Mouse (Mus musculus) erythroblast, adult 5-6 weeks (primary cell): ENCODE data around the gene Pdlim7. TPM values are rescaled to one million over a fixed set of nuclear protein-coding genes. Genes with fewer than 3 reads are reported as not detected.

Source experiments
- ATAC-seq: replicated peaks from 2 replicates; pipeline ENCODE4 v1.8.0; 2016; ENCODE audit warnings: moderate number of reproducible peaks, mild to moderate bottlenecking, moderate TSS enrichment, inconsistent platforms; ENCODE audit not compliant: poor library complexity, low FRiP score, severe bottlenecking
- total RNA-seq, 2 experiments: library from RNA; stranded (forward) in 1 of 2; stranded (reverse) in 1 of 2; fragments of 150-400 nt in 1 of 2; fragments of 200-764, 138-1000 nt in 1 of 2; gene quantifications; 2 replicates each; pipeline versions ENCODE4 v1.2.3 to v1.2.4; 2015 to 2017; ENCODE audit warnings: low replicate concordance in 2 of 2

Pdlim7 gene
- total RNA-seq, 2 experiments from 2014 or later, result 1.7 to 2.9 TPM

DNA sequence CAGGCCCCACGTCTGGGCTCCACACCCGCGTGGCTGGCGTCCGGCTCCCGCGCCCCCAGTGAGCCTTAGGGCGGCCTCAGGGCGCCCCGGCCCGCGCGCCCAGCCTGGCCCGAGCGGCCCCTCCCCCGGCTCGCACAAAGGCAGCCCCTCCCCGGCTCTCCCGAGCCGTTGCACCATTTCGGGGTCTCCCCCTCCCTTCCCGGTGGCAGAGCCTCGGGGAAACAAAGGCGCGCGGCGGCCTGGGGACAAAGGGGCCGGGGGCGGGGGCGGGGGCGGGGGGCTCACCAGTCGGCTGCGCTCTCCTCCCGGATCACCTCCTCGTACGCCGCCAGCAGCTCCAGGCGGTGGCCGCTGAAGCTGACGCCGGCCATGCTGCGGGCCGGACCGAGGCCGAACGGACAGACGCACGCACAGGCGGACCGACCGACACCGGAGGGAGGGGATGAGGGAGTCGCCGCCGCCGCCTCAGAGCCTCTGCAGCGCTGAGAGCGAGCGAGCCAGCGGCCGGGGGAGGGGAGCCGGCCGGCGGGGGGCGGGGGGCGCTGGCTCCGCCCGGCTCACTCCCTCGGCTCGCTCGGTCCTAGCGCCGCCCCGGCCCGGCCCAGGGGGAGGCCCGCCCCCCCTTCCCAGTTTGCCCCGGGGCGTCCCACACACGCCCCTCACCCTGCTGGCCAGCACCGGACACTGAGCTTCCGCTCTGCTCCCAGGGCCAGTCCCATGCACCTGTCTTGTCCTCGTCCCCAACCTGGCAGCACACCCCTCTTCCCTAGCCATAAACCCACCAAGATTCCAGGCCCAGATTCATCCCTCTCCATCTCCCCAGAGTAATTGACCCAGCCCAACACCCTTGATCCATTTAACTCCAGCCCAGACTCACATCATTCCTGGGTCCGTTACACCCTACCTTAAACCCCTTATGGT, 25.6 kb downstream of the Pdlim7 start, which contains the start of gene Dbn1:
TSS of gene Dbn1 (minus strand) at position 534 of the 921 bp plus-strand sequence.
- no peak for ATAC-seq

DNA sequence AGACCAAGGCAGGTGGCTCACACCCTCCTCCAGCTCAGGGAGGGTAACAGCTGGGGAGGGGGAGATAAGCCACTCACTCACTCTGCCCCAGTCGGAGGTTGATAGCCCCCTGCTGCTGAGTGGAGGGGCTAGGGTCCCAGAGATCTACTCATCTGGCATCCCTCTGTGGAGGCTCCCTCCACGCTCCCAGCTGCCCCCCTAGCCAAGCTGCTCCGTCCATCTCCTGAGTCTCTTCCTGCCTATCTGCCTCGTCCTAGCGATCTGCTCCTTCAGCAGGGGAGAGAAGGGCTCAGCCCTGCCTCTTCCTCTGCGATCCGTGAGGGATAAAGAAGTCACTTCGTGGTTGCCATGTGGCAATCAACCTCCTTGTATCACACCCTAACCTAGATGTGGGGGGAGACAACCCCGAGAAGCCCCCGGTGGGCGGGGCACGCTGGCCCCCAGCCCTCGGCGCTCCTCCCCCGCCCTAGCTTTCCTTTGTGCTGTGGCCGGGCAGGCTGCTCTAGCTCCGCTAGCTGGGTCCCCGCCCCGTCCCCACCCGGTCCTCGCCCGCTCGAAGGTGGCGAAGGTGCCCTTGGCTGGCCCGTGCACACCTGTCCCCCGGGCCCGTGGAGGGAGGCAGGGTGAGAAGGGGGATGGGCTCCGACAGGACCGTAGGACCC, 26.4 kb downstream of the Pdlim7 start:
- ATAC-seq, result no peak

DNA sequence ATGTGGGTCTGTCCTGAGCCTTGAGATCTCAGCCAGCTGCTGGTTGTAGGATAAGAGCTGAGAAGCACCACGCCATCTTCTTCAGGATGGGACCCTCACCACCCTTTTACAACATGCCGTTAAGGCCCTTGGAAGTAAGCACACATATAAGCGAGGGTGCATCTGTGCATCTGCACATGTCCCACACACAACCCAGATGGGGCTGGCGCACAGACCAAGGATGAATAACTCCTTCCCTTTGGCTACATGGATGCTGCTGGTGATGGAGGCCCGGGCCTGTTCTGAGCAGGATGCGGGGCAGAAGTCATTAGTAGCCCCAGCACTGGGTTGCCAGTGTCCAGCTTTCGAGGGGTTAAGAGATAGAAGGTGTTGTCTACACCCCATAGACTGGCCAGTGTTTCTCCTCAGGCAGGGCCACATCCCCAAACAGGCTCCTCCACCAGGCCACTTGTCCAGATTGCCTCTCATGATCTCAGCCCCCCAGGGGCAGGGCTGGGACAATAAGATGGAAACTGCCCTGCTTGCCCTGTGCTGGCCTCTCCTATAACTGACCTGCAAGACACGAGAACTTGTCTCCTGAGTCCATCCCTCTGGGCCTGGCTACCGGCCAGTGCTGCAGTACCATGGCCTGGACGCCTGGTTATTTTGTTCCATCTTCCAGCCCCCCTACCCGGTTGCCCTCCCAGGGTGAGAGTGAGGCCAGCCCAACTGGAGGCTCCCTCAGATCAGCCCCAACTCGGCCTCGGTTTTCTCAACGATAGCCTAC, 27.3 kb downstream of the Pdlim7 start:
- no peak for ATAC-seq

DNA sequence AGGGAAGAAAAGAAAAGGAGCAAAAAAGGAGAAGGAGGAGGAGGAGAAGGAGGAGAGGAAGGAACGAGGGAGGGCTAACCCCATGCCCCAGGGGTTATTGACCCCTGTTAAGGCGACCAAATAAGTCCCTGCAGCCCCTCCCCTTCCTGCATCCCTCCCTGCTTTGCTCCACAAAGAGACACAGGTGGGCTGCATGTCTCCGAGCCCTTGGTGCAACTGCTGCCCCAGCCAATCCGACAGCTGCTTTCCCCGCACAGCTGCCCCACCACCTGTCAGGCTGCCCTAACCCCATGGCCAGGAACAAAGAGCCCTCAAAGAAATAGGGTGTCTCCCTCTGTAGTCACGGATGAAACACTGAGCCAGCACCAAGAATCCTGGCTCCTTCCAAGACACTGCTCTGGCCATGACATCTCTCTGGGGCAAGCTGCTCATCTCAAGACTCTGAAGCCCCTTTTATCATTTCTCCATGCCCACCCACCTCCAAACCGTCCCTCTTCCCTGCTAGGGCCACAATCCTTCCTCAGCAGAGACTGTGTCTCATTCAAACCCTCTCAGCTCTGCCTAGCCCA, 28.9 kb downstream of the Pdlim7 start:
- ATAC-seq, result no peak

DNA sequence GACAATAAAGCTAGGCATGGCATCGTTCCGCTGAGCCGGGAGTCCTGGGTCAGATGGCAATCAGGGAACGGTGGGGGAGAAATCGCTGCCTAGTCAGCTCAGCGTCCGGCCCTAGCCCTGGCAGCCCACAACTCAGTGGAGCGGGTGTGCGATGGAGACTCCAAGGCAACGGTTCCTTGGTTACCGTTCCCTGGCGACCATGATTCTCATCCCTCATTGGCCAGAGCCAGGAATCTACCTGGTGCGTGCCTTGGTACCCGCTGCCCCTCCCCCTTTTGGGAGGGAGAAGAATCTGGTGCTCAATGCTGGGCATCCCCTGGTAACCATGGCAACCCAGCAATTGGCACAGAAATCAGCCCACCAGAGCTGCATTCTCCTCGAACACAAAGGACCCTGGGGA, 29.9 kb downstream of the Pdlim7 start:
- ATAC-seq, result no peak

DNA sequence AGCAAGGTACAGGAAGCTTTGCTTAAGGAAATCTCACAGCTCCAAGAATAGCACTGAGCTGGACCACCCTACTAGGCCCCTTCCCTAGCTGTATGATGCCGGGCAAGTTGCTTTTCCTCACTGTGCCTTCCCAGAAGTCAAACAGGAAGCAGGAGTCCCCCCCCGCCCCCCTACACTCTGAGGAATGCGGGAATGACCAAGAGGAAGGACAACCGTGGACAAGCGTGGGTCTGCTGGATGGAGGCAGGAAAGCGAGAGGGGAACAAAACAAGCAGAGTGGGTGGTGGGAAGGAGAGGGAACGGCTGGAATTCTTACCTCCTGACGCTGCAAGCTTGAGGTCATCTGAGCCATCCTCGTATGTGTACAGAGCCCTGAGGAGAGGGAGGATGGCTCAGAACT, 30.4 kb downstream of the Pdlim7 start:
- ATAC-seq, result no peak

DNA sequence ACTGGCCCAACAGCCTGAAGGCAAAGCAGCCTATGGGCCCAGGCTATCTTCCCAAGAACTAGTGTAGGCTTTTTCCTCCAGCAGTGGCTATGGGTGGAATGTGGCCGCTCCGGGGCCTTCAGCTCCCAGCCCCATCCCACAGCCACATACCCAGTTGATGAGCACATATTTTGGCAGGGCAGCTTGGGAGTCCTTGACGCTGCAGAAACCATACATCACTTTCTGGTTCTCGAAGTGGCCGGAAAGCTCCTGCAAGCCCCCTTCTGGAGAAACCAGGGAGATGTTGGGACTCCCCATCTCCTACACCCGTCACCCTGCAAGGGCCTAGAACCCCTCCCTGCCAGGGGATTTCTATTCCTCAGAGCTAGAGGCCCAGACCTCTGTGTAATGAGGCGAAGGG, 30.9 kb downstream of the Pdlim7 start:
- ATAC-seq, result no peak

DNA sequence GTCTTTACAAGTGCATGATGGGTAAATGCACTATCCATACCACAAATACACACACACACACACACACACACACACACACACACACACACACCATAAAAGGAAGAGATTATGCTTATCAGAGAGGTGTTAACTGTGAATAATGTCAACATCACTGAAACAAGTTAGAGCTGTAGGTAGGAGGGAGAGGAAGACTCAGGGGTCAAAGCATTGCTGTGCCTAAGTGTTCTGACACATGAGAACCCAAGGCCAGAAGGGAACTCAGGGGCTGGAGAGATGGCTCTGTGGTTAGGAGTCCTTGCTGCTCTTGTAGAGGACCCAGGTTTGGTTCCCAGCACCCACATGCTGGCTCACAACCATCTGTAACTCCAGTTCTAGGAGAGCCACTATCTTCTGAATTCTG, 33.5 kb downstream of the Pdlim7 start:
- no peak for ATAC-seq

DNA sequence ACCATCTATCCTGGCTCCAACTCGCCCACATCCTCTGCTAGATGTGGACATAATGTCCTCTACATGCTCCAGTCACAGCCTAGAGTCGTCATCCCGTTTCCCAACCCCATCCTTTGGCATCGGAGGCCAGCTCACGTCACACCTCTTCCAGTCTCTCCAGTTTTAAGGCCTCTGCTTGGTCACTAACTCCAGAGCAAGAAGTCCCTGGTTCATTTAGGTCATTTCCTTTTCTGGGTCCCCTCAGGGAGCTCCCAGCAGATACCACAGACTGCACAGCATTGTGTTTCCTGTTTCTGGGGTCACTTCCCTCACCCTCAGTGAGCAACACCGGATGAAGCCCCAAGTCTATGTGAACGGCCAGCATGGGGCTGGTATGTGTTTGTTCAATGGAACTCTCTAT, 34.5 kb downstream of the Pdlim7 start:
- ATAC-seq, result no peak

DNA sequence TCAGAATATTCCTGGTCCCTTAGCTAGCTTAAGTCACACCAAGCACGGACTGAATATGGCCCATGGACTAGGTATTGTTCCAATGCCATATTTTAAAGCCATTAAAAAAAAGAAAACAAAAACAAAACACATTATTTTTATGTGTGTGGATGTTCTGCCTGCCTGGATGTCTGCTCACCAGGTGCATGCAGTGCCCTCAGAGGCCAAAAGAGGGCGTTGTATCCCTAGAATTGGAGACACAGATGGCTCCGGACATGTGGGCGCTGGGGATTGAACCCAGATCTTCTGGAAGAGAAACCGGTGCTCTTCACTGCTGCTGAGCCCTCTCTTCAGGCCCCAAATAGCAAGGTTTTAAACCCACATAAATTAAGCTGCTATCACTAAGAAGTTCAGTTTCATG, 35.4 kb downstream of the Pdlim7 start:
- no peak for ATAC-seq

DNA sequence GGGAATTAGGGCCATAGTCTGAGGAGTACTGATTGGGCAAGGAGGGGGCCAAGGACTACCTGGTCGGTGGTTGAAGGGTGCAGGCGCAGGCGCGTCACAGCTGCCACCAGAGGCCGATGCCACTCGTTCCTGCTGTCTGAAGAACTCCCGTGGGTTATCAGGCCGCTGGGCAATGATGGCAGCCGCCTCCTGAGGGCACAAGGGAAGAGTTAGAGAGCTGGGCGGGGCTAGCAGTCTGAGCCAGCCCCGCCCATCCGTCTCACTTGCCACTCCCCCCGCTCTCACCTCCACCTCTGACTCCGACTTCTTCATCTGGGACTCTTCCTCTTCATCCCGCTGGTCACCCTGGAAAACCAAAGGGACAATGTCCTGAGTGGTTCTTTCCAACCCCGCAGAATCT, 36.0 kb downstream of the Pdlim7 start:
- ATAC-seq, result no peak

DNA sequence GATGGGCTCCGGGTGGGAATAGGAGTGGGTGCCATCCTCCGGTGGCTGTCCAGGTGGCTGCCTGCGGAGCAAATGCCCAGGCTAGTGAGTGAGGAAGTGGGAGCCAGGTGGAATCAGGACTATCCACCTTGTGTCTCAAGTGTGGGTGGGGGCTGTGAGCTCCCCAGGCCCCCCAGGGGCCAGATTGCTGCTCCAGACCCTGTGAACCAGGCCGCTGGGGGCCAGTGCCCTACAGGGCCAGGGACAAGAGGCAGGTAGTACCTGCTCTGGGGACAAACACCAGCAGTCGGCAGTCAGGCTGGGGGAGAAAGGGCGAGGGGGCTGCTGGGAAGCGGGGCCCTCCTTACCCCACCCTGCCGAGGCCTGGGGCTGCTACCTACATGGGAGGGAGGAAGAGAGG, 37.2 kb downstream of the Pdlim7 start:
- ATAC-seq, result no peak

DNA sequence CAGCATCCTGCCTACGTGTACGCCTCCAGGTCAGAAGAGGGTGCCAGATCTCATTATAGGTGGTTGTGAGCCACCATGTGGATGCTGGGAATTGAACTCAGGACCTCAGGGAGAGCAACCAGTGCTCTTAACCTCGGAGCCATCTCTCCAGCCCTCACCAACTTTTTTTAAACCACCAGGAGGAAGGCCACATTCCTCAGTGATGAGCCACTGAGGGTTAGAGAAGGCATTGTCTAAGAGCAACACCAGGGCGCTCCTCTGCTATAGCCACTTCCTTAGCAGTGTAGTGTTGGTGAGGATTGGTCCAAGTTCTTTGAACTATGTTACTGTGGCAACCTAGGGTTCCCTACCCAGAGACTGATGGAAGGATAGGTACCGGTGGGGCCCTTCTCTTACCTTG, 37.7 kb downstream of the Pdlim7 start:
- ATAC-seq, result no peak

DNA sequence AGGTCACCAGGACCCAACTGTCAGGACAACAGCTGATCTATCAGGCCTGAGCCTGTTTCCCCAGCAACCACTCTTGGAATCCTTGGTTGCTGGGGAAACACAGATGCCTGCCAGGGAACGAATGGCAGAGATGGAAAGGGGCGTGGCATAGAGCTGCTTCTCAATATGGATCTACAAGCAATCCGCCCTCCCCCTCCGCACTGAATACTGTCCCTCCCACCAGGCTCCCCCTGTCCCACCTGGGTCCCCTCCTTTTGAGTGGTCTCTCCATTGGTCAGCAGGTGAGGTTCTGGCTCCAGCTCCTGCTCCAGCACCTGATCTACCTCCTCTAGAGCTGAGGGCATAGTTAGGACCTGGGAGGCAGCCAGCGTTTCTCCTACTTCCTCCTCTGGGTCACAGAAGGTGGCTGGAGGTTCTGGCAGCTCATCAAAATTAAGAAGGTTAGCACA, 38.8 kb downstream of the Pdlim7 start:
- ATAC-seq, result no peak

DNA sequence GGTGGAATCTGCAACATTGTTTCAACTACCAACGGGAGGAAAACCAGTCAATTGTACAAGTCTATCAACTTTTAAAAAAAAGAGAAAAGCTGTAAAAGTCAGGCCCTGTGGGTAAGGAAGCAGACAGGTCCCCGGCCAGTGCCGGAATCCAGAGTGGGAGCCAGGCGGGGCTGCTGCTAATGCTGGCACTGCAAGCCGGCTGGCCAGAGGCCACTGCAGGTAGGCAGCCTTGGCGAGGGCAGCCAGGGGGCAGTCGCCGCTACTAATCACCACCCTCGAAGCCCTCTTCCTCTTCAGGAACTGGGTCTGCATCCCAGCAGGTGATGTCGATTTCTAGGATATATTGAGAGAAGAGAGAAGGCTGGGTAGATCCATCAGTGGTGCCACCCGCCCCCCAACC, 39.5 kb downstream of the Pdlim7 start:
- no peak for ATAC-seq

DNA sequence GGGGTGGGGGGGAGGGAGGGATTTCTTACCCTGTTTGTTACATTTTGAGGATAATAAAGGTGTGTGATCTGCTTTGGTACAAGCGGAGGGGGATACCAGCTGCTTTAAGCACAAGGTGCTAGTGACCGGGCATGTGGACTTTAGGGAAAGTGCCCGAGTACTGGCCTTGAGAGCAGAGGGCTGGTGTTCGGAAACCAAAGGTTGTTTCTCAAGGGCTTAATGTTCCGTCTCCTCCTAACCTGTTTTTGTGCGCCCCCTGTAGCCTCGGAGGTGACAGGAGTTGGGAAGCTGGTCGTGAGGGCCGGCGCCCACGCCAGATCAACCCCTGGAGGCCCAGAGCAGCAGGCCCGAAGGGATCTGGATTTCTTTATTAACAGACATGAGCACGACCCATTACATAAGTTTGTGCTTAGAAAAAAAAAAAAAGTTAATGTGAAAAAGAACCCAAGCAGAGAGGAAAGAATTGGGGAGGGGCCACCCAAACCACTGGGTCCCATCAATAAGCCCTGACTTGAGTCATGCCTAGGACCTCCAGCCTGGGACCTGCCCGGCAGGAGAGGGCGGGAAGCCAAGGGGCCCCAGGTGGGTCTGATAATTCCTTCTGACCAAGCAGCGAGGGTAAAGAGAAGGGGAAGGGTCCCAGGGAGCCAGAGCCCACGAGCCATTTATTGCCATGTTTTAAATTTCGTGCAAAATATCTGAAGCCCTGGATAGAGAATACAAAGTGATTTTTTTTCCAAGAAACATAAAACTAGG, 40.2 kb downstream of the Pdlim7 start:
- ATAC-seq, result no peak

DNA sequence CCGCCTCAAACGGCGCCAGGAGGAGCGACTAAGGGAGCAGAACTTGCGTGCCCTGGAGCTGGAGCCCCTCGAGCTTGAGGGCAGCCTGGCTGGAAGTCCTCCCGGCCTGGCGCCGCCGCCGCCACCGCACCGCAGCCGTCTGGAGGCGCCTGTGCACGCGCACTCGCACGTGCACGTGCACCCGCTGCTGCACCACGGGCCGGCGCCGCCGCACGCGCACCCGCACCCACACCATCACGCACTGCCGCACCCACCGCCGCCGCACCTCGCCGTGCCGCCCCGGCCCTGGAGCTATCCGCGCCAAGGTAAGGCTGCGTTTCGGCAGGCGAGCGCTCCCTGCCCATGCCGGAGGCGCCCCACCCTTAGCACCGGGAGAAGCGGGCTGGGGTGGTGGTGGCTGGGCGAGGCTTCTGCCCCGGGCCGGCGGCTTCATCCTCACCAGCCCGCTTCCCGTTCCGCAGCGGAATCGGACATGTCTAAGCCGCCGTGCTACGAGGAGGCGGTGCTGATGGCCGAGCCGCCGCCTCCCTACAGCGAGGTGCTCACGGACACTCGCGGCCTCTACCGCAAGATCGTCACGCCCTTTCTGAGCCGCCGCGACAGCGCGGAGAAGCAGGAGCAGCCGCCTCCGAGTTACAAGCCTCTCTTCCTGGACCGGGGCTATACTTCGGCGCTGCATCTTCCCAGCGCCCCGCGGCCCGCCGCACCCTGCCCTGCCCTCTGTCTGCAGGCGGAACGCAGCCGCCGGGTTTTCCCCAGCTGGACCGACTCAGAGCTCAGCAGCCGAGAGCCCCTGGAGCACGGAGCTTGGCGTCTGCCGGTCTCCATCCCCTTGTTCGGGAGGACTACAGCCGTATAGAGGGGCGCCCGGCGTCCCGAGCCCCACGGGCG, 41.1 kb downstream of the Pdlim7 start:
- ATAC-seq, result no peak

DNA sequence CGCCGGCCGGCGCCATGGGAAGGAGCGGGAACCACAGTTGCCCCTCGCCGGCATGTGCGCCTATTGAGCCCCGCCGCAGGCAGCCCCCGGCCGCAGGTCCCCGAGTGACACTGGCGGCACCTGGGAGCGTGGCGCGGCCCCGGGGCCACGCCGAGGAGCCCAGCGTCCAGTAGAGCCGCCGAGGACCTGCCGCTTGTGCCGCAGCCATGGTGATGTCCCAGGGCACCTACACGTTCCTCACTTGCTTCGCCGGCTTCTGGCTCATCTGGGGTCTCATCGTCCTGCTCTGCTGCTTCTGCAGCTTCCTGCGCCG, 41.7 kb downstream of the Pdlim7 start:
- no peak for ATAC-seq
